Comparison of ENCODE assay signal across 34 mouse cellular contexts in genomic region chr11:34050063-34050462, GRCm38 (mm10). TPM values are rescaled to one million over a fixed set of nuclear protein-coding genes. Genes with fewer than 3 reads are reported as not detected.
A peak's percentile ranks its signal among the peaks of the same experiment; 100 is the strongest.
DNase-seq lines count a peak whose midpoint lies in the region; ATAC-seq and TF ChIP-seq lines count a peak whose summit lies in the region.
"Had no signal": no experiment of that assay in that cellular context is flagged by ENCODE, and none has a peak within 500 bp of the region (broad histone marks: within the 10 kb centered on the region; RNA-seq: fewer than 3 reads in every experiment).

No protein-coding gene starts in this region.

- peak overlapping the region; percentile 16 for H3K4me3 ChIP-seq in thymus, adult 2 months (ENCODE audit: control insufficient read depth, insufficient read depth, low read length)
- no peak overlapping the region for H3K4me3 ChIP-seq in kidney, embryonic 14.5 days (ENCODE audit: low read length)
- H3K4me3 ChIP-seq: embryonic facial prominence, embryonic 13.5 days; forebrain, embryonic 10.5 days; forebrain, embryonic 15.5 days; hindbrain, embryonic 13.5 days; kidney, embryonic 15.5 days; limb, embryonic 10.5 days; limb, embryonic 15.5 days; neural tube, embryonic 12.5 days had no signal

- no peak for TF ChIP-seq CTCF in thymus, adult 2 months (IDR thresholded peaks at IDR 0.05; ENCODE audit: borderline replicate concordance, control insufficient read depth, extremely low read depth, insufficient read depth, low read length, poor library complexity)

- 2% methylated on average over 1 of the region's 1 CpGs for WGBS in thymus, adult 2 months
- WGBS in kidney, embryonic 14.5 days, result 72% methylated on average over 1 of the region's 1 CpGs

- H3K9ac ChIP-seq in kidney, embryonic 14.5 days (ENCODE audit: low read depth, low read length), result no peak overlapping the region
- H3K9ac ChIP-seq: embryonic facial prominence, embryonic 13.5 days; forebrain, embryonic 15.5 days; hindbrain, embryonic 13.5 days; kidney, embryonic 15.5 days; limb, embryonic 15.5 days; neural tube, embryonic 12.5 days had no signal

- H3K27ac ChIP-seq in thymus, adult 2 months (ENCODE audit: control insufficient read depth, insufficient read depth, low read length), result peak overlapping the region; percentile 6
- no peak overlapping the region for H3K27ac ChIP-seq in kidney, embryonic 14.5 days (ENCODE audit: low read depth, low read length)
- H3K27ac ChIP-seq: embryonic facial prominence, embryonic 13.5 days; forebrain, embryonic 10.5 days; forebrain, embryonic 15.5 days; hindbrain, embryonic 13.5 days; kidney, embryonic 15.5 days; limb, embryonic 10.5 days; limb, embryonic 15.5 days; neural tube, embryonic 12.5 days had no signal

- TF ChIP-seq POLR2A in thymus, adult 2 months (IDR thresholded peaks at IDR 0.05; ENCODE audit: control insufficient read depth, extremely low read depth, insufficient read depth, low read length, poor library complexity), result no peak

- no peaks in the 10 kb centered on the region for H3K9me3 ChIP-seq in kidney, embryonic 14.5 days (ENCODE audit: control insufficient read depth, low read length)
- H3K9me3 ChIP-seq: embryonic facial prominence, embryonic 13.5 days; forebrain, embryonic 10.5 days; forebrain, embryonic 15.5 days; hindbrain, embryonic 13.5 days; kidney, embryonic 15.5 days; limb, embryonic 10.5 days; limb, embryonic 15.5 days; neural tube, embryonic 12.5 days had no signal

- peaks cover 34% of the 10 kb centered on the region for H3K4me1 ChIP-seq in thymus, adult 2 months (replicated peaks; ENCODE audit: control insufficient read depth, insufficient read depth, low read length)
- H3K4me1 ChIP-seq in kidney, embryonic 14.5 days (ENCODE audit: control insufficient read depth, insufficient read depth, low read length), result no peaks in the 10 kb centered on the region
- H3K4me1 ChIP-seq: embryonic facial prominence, embryonic 13.5 days; forebrain, embryonic 10.5 days; forebrain, embryonic 15.5 days; hindbrain, embryonic 13.5 days; kidney, embryonic 15.5 days; limb, embryonic 10.5 days; limb, embryonic 15.5 days; neural tube, embryonic 12.5 days had no signal

- no peak for ATAC-seq in CD4-positive, CD25-positive, alpha-beta regulatory T cell, adult 4 months
- ATAC-seq in kidney, embryonic 14.5 days (ENCODE audit: low FRiP score, low TSS enrichment), result no peak
- ATAC-seq: forebrain, embryonic 15.5 days; lung, postnatal 0 days; midbrain, embryonic 16.5 days had no signal

- peaks cover 46% of the 10 kb centered on the region for H3K36me3 ChIP-seq in thymus, adult 2 months (ENCODE audit: control insufficient read depth, insufficient read depth, low read length)
- no peaks in the 10 kb centered on the region for H3K36me3 ChIP-seq in kidney, embryonic 14.5 days (ENCODE audit: control insufficient read depth, insufficient read depth, low read length)
- H3K36me3 ChIP-seq: embryonic facial prominence, embryonic 13.5 days; forebrain, embryonic 10.5 days; forebrain, embryonic 15.5 days; hindbrain, embryonic 13.5 days; kidney, embryonic 15.5 days; limb, embryonic 10.5 days; limb, embryonic 15.5 days; neural tube, embryonic 12.5 days had no signal

- H3K4me2 ChIP-seq in kidney, embryonic 14.5 days (replicated peaks; ENCODE audit: low read depth, low read length), result no peak overlapping the region
- H3K4me2 ChIP-seq: embryonic facial prominence, embryonic 13.5 days; forebrain, embryonic 15.5 days; heart, embryonic 11.5 days; hindbrain, embryonic 13.5 days; kidney, embryonic 15.5 days; limb, embryonic 15.5 days; midbrain, embryonic 11.5 days; neural tube, embryonic 12.5 days had no signal

- no peaks in the 10 kb centered on the region for H3K27me3 ChIP-seq in thymus, adult 2 months (ENCODE audit: control insufficient read depth, insufficient read depth, low read length)
- H3K27me3 ChIP-seq in kidney, embryonic 14.5 days (ENCODE audit: control insufficient read depth, insufficient read depth, low read length), result no peaks in the 10 kb centered on the region
- H3K27me3 ChIP-seq: embryonic facial prominence, embryonic 13.5 days; forebrain, embryonic 15.5 days; hindbrain, embryonic 13.5 days; kidney, embryonic 15.5 days; limb, embryonic 15.5 days; neural tube, embryonic 12.5 days had no signal

- DNase-seq in CD4-positive, CD25-positive, alpha-beta regulatory T cell, adult 2 months (ENCODE audit: low read depth, low spot score), result peak; percentile 18
- DNase-seq in thymus, adult 2 months, result peak; percentile 44
- no peak for DNase-seq in thymus, postnatal 25 days
- DNase-seq in induced T-regulatory cell, adult 2 months (ENCODE audit: low read depth), result peak; percentile 47
- peak; percentile 51 for DNase-seq in thymus, postnatal 4 days
- DNase-seq in lung, postnatal 36 days, result no peak
- DNase-seq: adrenal gland, adult 8-10 months; cerebellum, adult 11-12 months; cerebellum, postnatal 10 days; gastrocnemius, postnatal 25 days; heart, adult 11 months; heart, postnatal 4 days; kidney, adult 11 months; layer of hippocampus, postnatal 36 days; lung, adult 18-20 months; right cerebral cortex, adult 18-20 months had no signal

RNA-seq across cellular contexts. Expression of gene Lcp2, which starts 3.3 kb away (rescaled TPM):
- polyA plus RNA-seq in CD4-positive, CD25-positive, alpha-beta regulatory T cell, adult 4 months (2017; shearing (Covaris generic)), result 100 to 1,000 TPM; 477 to 563 TPM
- 153 TPM in 2 replicates for polyA plus RNA-seq in thymus, adult 2 months (2012; rRNA removed)
- polyA plus RNA-seq in kidney, embryonic 14.5 days (2014; fragmentation: Nextera tagmentation; extraction: Ambion mirVana), result 1.6 and 1.9 TPM in 2 replicates
- polyA plus RNA-seq: C2C12 had no signal

RNA-seq across cellular contexts. Expression of gene 4930469K13Rik, which starts 48.3 kb away (rescaled TPM):
- polyA plus RNA-seq in CD4-positive, CD25-positive, alpha-beta regulatory T cell, adult 4 months (2017; shearing (Covaris generic)), result 10 to 100 TPM; 10.7 to 11.1 TPM
- polyA plus RNA-seq in thymus, adult 2 months (2012; rRNA removed), result 0.16 TPM in 1 of 2 replicates, not detected in the other
- not detected in 2 replicates for polyA plus RNA-seq in kidney, embryonic 14.5 days (2014; fragmentation: Nextera tagmentation; extraction: Ambion mirVana)
- polyA plus RNA-seq: C2C12; forebrain, embryonic 10.5 days; forebrain, embryonic 15.5 days; frontal cortex, adult 2 months; heart, embryonic 11.5 days; heart, embryonic 16.5 days; large intestine, adult 2 months; limb, embryonic 10.5 days; lung, postnatal 0 days; midbrain, embryonic 11.5 days; midbrain, embryonic 16.5 days had no signal

RNA-seq across cellular contexts. Expression of gene Kcnip1, which starts 57.1 kb away (rescaled TPM):
- not detected for polyA plus RNA-seq in CD4-positive, CD25-positive, alpha-beta regulatory T cell, adult 4 months (2017; shearing (Covaris generic))
- 0.12 and 0.13 TPM in 2 replicates for polyA plus RNA-seq in thymus, adult 2 months (2012; rRNA removed)
- polyA plus RNA-seq in kidney, embryonic 14.5 days (2014; fragmentation: Nextera tagmentation; extraction: Ambion mirVana), result 0.24 and 0.74 TPM in 2 replicates
- polyA plus RNA-seq: C2C12 had no signal

Comparison
In these comparisons a context has a peak if more than half of its experiments do, and no peak if none do; other contexts are left out.
1. DNase-seq: peak in CD4-positive, CD25-positive, alpha-beta regulatory T cell, adult 2 months (single experiment), thymus, adult 2 months (single experiment), induced T-regulatory cell, adult 2 months (single experiment) and thymus, postnatal 4 days (single experiment); none in thymus, postnatal 25 days (single experiment) and lung, postnatal 36 days (single experiment).
2. RNA of gene Lcp2, which starts 3.3 kb away (polyA plus RNA-seq): 477 to 563 TPM in CD4-positive, CD25-positive, alpha-beta regulatory T cell, adult 4 months and 153 TPM in thymus, adult 2 months; 1.6 to 1.9 TPM in kidney, embryonic 14.5 days; every median in the first group is over 10 times any median in the second.
3. RNA of gene 4930469K13Rik, which starts 48.3 kb away (polyA plus RNA-seq): 10.7 to 11.1 TPM in CD4-positive, CD25-positive, alpha-beta regulatory T cell, adult 4 months; 0.16 TPM in thymus, adult 2 months and not detected in kidney, embryonic 14.5 days; every median in the first group is over 10 times any median in the second.